Mouse (Mus musculus) urinary bladder, postnatal 36 days (tissue): ENCODE results near the gene Marcks.

Experiments used
- DNase-seq, 2 experiments: peaks; one replicate each; pipeline ENCODE4 v3.0.0; 2022; ENCODE audit warnings: low spot score in 2 of 2, mixed read lengths in 1 of 2

Gene Marcks

DNA sequence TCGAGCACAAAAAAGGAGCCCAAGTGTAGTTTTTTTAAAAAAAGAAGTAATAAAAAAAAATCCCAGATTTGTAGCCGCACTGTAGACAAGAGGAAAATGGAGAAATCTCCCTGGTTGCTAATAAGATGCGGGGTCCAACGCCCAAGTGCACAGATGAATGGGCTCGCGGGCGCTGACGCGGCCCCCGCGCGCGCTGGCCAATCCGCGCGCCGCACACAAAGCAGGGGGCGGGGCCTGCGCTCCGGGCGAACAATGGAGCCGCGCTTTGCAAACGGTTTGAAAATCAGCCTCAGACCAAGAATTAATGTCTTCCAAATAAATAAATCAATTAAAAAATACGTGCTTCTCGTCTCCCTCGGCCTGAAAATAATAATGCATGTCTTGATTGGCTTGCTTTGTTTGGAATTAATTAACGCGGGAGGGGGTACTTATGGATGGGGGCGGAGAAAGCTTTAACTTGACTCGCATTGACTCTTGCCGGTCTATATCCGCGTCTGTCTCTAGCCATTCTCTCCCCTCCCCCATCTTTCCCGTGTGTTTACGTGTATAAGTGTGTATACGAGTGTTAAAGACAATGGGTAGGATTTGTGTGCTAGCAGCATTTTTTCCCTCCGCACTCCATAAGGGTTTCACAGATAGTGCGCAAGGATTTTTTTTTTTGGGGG is at the start of gene Marcks:
Marcks (minus strand) TSS at position 143 of the 665 bp plus-strand sequence.
- peak; percentile 82 to 86 for DNase-seq

DNA sequence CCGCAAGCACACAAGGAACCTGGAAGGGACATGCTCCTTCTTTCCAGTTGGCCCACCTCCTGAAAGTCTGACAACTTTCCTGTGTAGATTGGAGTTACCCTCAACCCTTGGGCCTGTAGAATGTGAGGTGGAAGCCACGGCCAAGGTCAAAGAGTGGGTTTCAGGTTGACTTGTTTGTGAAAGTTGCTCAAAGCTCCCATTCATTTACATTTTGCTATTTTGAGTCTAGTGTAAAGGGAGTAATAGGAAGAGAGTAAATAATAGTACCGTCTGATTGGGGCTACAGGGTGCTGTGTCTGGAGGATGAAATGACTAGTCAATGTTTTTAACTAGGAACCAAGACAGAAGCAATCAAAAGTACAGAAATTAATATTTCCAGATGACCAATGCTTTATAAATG is 38.4 kb upstream of the Marcks start:
- DNase-seq: no peak

DNA sequence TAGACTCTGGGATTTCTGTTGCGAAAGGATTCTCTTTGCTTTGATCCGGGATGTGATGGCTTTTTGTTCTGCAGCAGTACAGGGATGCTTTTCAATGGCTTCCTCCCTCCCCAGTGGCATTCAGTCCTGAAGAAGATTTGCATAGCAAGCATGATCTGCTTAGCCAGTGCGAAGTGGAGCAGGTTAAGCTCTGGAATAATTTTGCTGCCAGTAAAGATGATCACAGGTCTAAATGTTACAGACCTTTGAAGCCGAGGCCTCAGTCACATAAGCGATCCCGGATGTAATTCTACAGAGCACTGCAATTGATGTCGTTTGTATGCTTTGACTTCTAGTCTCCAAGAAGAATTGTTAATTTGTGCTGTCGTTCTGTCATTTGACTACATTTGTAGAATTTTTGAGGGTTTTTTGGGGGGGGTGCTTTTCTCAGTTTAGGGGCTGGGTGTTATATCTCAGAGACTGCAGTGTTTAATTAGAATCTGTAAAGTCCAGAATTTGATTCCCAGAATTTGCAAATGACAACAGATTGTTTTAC is 33.8 kb upstream of the Marcks start:
- DNase-seq: no peak

- DNase-seq: no peak
These were observed 33.1 kb upstream of the Marcks start for GRCm38 (mm10) chr10:37171711-37172415.

- no peak for DNase-seq
These were observed 32.2 kb upstream of the Marcks start for GRCm38 (mm10) chr10:37170878-37171277.

DNA sequence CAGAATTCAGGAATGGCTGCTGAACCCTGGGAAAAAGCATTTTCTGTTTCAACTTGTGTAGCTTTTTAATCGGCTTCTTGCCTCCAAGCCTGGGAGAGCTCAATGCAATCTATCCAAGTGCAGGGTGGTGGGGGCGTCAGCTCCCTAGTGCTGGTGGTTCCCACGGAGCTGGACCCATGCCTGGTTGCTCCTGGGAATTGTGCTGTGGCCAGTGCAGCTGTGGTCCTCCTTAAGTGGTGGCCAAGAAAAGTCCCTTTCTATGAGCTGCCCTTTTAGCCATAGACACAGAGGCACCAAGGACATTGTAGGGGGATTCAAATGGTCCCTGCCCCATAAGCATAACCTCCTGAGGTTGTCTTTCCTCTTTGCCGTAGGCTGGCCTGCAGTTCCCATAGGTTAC is 31.7 kb upstream of the Marcks start:
- DNase-seq: no peak

- no peak for DNase-seq
These were observed 28.8 kb upstream of the Marcks start for GRCm38 (mm10) chr10:37167527-37167926.

DNA sequence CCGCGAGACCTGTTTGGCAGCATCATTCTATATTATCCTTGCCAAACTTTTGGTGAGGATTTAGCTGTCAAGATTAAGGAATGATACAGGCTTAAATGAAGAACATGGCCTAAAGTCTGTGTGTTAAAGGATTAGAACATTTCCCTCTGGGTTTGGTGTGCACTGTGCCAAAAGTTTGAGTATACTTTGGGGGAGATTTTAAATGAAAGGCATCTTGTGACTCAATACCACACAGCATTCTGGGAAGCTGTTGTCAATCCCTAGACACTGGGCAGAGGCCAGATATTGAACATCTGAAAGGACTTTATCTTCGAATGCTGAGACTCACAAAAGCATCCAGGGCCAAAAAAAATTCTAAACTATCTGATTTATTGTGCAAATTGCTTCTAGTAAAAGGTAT is 21.0 kb upstream of the Marcks start:
- DNase-seq: no peak

- no peak for DNase-seq
These were observed 18.4 kb upstream of the Marcks start for GRCm38 (mm10) chr10:37157156-37157555.

DNA sequence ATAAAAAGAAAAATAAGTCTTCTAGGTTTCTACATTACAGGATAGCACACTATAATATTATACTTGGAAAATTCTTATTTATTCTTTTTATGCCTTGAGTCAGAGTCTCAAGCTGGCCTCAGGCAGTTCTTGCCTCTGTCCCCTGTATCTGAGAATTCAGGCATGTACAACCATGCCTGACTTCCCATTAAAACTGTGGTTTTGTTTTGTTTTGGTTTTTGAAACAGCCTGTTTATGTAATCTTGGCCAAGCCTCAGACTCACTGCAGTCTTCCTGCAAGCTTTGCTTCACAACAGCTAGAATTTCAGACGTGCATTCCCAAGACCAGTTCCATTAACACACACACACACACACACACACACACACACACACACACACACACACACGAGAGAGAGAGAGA is 16.4 kb upstream of the Marcks start:
- no peak for DNase-seq

DNA sequence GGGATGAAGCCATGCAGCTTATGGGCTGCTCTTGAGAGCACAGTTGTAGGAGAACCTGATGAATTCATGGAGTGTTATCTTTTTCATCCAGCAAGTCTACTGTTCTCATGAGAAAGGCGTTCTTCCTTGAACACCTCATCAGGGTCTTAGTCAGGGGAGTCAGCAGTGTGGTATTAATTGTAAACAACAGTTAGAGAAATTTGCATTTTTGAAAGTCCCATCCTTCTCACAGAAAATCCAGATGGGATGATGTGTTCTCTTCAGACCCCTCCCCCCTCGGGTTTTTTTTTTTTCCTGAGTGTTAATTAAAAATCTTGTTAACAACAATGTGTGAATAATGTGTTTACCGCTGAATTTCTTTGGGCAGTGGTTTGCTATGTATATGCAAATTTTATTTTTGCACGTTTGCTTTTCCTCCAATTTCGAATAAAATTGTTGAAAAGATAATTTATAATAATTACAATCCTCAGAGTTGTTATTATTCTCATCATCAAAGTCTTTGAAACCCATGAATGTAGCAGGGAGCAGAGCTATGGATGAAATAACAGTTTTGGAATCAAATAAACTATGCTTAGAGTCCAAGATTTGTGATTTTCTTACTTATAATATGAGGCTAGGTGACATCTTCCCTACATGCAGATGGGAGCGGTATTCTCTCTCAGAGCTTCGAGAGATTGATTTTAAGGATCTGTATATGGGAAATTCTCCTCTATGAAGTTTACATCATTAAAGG is 13.0 kb upstream of the Marcks start:
- no peak for DNase-seq

GRCm38 (mm10) chr10:37148016-37148415 is 9.3 kb upstream of the Marcks start:
- no peak for DNase-seq

DNA sequence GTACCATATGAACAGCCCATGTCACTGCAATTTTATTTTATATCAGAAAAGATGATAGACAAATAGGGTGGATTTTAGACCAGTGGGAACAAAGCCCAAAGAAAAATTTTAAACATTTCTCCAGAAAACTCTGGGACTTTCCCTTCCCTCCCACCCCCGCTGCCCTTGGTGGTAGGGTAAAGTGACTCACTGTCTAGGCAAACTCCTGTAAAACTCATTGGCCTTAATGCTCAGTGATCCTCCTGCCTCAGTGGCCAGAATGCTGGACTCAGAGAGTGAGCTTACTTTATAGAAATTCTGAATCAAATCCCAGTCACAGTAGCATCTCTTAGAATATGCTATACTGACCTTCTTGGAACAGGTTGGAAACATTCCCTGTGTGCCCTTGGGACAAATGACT is 6.7 kb upstream of the Marcks start:
- DNase-seq: no peak

GRCm38 (mm10) chr10:37141621-37142020 is 2.9 kb upstream of the Marcks start:
- DNase-seq: no peak

- DNase-seq: peak; percentile 79 to 86
These were observed 2.2 kb upstream of the Marcks start for GRCm38 (mm10) chr10:37140736-37141451.

DNA sequence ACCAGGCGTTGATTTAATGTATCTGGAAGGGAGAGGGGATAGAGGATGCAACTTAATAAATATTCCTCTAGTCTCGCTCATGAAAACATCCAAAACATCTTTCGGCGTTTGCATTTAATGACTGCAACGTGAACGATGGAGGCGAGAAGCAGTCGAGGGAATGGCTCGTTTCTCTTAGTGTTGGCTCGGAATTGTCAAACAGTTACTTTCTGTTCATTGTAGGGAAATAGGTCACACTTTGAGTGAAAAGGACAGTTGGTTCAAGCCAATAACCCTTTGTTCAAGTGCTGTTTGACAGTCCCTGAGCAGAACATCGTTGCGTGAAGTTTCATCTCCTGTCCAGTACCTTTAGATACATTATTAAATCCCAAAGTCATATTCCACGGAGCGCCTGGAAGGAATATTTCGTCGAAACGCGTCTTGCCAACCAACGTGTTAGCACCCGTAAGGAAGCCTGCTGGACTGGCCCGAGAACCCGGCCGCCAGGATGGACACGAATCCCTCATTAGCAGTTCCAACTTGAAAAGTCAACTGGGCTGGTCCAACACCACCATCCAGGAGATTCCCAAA is 1.5 kb upstream of the Marcks start:
- peak in 1 of 2 experiments; percentile 45 for DNase-seq

GRCm38 (mm10) chr10:37139443-37140165 is 884 bp upstream of the Marcks start:
- peak; percentile 14 to 42 for DNase-seq

DNA sequence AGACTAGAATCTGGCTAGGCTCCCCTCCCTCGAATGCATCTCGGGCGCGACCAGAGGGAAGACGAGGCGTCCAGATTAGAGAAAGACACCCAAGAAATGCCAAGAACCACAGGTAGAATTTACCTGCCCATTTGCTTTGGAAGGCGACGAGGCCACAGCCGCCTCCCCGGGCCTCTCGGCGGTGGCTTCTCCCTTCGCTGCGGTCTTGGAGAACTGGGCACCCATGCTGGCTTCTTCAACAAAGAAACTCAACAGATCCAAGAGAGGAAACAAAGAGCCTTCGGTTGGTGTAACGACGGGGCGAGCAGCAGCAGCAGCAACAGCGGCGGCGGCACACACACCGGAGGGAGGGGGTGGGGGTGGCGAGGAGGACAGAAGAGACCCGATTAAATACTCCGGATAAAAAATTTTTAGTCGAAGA is 399 bp downstream of the Marcks start:
- peak; percentile 22 for DNase-seq

DNA sequence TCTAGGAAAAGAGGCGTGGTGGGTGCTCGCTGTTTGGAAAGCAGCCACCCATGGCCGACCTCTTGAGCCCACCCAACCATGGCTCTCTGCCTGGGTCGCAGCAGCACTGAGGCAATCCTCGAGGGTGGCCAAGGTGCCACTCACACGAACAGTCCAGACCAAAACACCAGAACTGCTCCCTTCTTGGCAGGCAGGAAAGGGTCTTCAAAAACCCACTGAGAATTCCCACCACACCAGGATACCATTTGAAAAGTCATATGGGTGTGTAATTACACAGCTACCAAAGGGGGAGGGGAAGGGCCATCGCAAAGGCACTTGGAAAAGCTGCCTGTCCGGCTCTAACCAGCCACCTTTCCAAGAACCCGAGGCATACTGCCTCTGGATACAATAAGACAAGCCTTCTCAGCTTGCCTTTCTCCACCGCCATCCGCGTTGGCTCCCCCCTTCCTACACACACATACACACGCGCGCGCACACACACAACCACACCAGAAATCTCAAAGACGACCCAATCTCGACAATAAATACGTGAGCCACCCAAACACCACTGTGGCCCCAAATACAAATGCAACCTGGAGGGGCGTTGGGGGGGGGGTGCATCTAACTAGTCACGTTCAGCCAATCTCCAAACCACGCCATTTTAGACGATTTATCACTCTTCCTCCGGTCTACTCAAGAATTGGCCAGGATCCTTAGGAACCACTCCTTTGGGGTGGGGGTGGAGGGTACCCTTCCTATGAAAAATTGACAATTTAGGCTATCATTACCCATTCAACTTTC is 999 bp downstream of the Marcks start:
- DNase-seq: peak; percentile 44 to 51

DNA sequence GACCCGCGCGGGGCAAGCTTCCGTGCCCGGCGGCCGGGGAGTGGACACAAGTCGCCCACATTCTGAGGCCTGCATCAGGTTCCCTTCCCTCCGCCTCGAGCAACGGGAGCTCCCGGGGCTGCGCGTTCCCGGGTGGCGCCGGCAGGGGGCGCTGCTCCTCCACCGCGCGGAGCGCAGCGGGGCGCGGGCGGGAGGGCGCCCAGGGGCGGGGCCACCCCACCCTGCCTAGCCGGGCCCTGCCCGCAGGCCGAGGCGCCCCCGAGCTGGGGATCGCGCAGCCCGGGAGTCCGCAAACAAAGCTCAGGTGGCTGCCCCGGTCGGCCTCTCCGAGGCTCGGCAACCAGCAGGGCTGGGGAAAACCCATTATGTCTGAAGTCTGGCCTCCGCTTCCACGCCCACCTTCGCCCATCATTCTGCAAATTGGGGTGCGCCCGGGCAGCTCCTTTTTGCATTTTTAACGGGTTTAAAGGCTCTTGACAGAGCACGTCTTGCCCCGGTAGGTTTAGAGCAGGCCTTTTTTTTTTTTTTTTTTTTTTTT is 1.7 kb downstream of the Marcks start:
- peak; percentile 92 to 93 for DNase-seq
